Mouse (Mus musculus) left cerebral cortex, postnatal 36 days (tissue): ENCODE data around the gene Zfp93. TPM values are rescaled to one million over a fixed set of nuclear protein-coding genes. Genes with fewer than 3 reads are reported as not detected.

Experiments
- DNase-seq, 2 experiments: peaks; one replicate each; pipeline ENCODE4 v3.0.0; 2021 to 2022; ENCODE audit warnings: low spot score in 2 of 2, mixed read lengths in 1 of 2
- intact Hi-C: fragments of 180-260 bp; cut with DNase I; formaldehyde crosslinking; loops from one replicate; pipeline ENCODE4 v1.15.1; 2025
- total RNA-seq, 2 experiments: library from RNA; stranded (reverse); gene quantifications; 2 replicates each; pipeline ENCODE4 v1.2.3; 2021

Gene Zfp93
- total RNA-seq, 2 experiments from 2014 or later, result 11.8 to 12.6 TPM

- intact Hi-C loops, result no loop called here
- DNase-seq, result no peak
These were observed 55.0 kb downstream of the Zfp93 start for GRCm38 (mm10) chr7:24325197-24325596.

- peak; percentile 50 to 59 for DNase-seq
- intact Hi-C loops, result no loop called here
These were observed 55.5 kb downstream of the Zfp93 start for GRCm38 (mm10) chr7:24325675-24326128.

- intact Hi-C loops, result no loop called here
- no peak for DNase-seq
These were observed 56.3 kb downstream of the Zfp93 start for GRCm38 (mm10) chr7:24326273-24327135.

Other genes starting within 250 kb of the Zfp93 start
- not detected for gene Vmn1r183, start 217.2 kb upstream of the Zfp93 start, total RNA-seq
- gene Zfp180, start 188.5 kb upstream of the Zfp93 start, total RNA-seq, result 10 to 100 TPM; 42.8 to 54.9 TPM
- 10 to 100 TPM in 1 of 2 experiments, 1 to 10 TPM in 1; 8.9 to 13.0 TPM for gene Zfp112, start 158.1 kb upstream of the Zfp93 start, total RNA-seq
- gene Zfp235, start 136.3 kb upstream of the Zfp93 start, total RNA-seq, result 10 to 100 TPM; 20.5 to 23.5 TPM
- gene Zfp114, start 95.4 kb upstream of the Zfp93 start, total RNA-seq, result 1 to 10 TPM; 3.3 to 4.3 TPM
- gene Zfp111, start 59.0 kb upstream of the Zfp93 start, total RNA-seq, result 10 to 100 TPM; 11.2 to 11.9 TPM
- gene Zfp109, start 32.9 kb upstream of the Zfp93 start, total RNA-seq, result 10 to 100 TPM in 1 of 2 experiments, 1 to 10 TPM in 1; 8.6 to 10.8 TPM
- gene Zfp108, start 15.6 kb upstream of the Zfp93 start, total RNA-seq, result 1 to 10 TPM; 7.8 to 9.1 TPM
- 10 to 100 TPM; 21.9 to 23.9 TPM for gene Zfp61, start 30.8 kb downstream of the Zfp93 start, total RNA-seq
- gene Zfp94, start 46.2 kb downstream of the Zfp93 start, total RNA-seq, result 10 to 100 TPM; 13.2 to 16.2 TPM
- gene Tescl, start 63.5 kb downstream of the Zfp93 start, total RNA-seq, result not detected
- gene Lypd5, start 78.8 kb downstream of the Zfp93 start, total RNA-seq, result not detected
- under 1 TPM; 0.42 to 0.77 TPM for gene Kcnn4, start 99.8 kb downstream of the Zfp93 start, total RNA-seq
- gene Smg9, start 129.2 kb downstream of the Zfp93 start, total RNA-seq, result 10 to 100 TPM; 39.6 to 51.1 TPM
- under 1 TPM; 0.42 to 0.72 TPM for gene Irgc1, start 181.9 kb downstream of the Zfp93 start, total RNA-seq
- gene Plaur, start 192.1 kb downstream of the Zfp93 start, total RNA-seq, result 1 to 10 TPM in 1 of 2 experiments, under 1 TPM in 1; 0.91 to 1.7 TPM
- gene Cadm4, start 211.6 kb downstream of the Zfp93 start, total RNA-seq, result 100 to 1,000 TPM; 235 to 307 TPM
- gene Zfp428, start 236.6 kb downstream of the Zfp93 start, total RNA-seq, result 10 to 100 TPM; 47.9 to 49.4 TPM
- not detected for gene AC161166.1, start 242.0 kb downstream of the Zfp93 start, total RNA-seq